Mouse (Mus musculus): ENCODE measurements at regions not wholly inside any gene's neighbourhood (a gene's known extent, or its start where the extent isn't known, plus 50 kb on each side); places are given as distances from the start of the nearest gene placed in this dataset.
"Not testable (repeated sequence)": the region's sequence is repeated elsewhere in the genome, so short reads cannot be mapped to it uniquely, and the experiment has no call there.

- not testable (repeated sequence) for DNase-seq
Measured at GRCm38 (mm10) chr7:59891363-59891762, 113.5 kb downstream of the Snurf start.

DNA sequence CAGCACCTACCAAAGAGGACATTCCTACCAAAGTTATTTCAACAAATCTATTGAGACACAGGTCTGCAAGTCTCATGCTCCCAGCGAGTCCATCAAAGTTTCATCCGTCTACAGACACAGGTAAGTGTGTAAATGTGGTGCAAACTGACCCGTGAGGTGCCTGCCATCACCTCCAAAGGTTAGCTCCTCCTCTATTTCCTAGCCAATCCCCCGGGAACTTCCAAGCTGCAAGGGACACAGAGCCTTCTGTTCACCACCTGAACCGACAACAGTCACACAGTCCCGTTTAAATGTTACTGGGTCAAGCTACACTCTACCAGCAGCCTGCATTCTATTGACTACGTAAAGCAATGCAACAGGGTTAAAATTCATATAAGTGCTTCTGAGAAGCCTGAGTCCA lies 146.4 kb downstream of the Snurf start:
- peak; percentile 8 to 10 for DNase-seq
